18 mouse cellular contexts compared by ENCODE assay signal in genomic region chr2:160440236-160440635, GRCm38 (mm10).
"Had no signal": no experiment of that assay in that cellular context is flagged by ENCODE, and none has a peak within 500 bp of the region (broad histone marks: within the 10 kb centered on the region; RNA-seq: fewer than 3 reads in every experiment).

No protein-coding gene starts in this region.

- H3K27me3 ChIP-seq: liver, embryonic 13.5 days; midbrain, embryonic 12.5 days; neural tube, embryonic 15.5 days had no signal

- H3K9me3 ChIP-seq: kidney, embryonic 15.5 days; liver, embryonic 13.5 days; midbrain, embryonic 12.5 days; neural tube, embryonic 12.5 days; neural tube, embryonic 15.5 days had no signal

- H3K4me1 ChIP-seq: liver, embryonic 13.5 days; neural tube, embryonic 12.5 days had no signal

- H3K4me2 ChIP-seq: kidney, embryonic 15.5 days; liver, embryonic 13.5 days; midbrain, embryonic 12.5 days; neural tube, embryonic 12.5 days; neural tube, embryonic 15.5 days had no signal

- DNase-seq: kidney, adult 8-10 months; kidney, postnatal 10 days; kidney, postnatal 36 days; layer of hippocampus, postnatal 36 days; liver, embryonic 13.5 days; lung, adult 2 months; lung, postnatal 14 days; lung, postnatal 4 days; right cerebral cortex, adult 18-20 months; thymus, adult 2 months; thymus, postnatal 14 days; thymus, postnatal 4 days had no signal

- H3K4me3 ChIP-seq: kidney, embryonic 15.5 days; left cerebral cortex, adult 2 months; liver, embryonic 13.5 days; midbrain, embryonic 12.5 days; neural tube, embryonic 12.5 days; neural tube, embryonic 15.5 days had no signal

- H3K27ac ChIP-seq: kidney, embryonic 15.5 days; left cerebral cortex, adult 2 months; liver, embryonic 13.5 days; midbrain, embryonic 12.5 days; neural tube, embryonic 12.5 days; neural tube, embryonic 15.5 days; stomach, postnatal 0 days had no signal

- H3K36me3 ChIP-seq: kidney, embryonic 15.5 days; liver, embryonic 13.5 days; midbrain, embryonic 12.5 days; neural tube, embryonic 12.5 days; neural tube, embryonic 15.5 days had no signal

- H3K9ac ChIP-seq: kidney, embryonic 15.5 days; liver, embryonic 13.5 days; midbrain, embryonic 12.5 days; neural tube, embryonic 12.5 days; neural tube, embryonic 15.5 days had no signal
